Mouse (Mus musculus) mature B cell (primary cell): ENCODE data around the gene Sec16a.
"Not testable (repeated sequence)": the region's sequence is repeated elsewhere in the genome, so short reads cannot be mapped to it uniquely, and the experiment has no call there.

Experiments
- in situ Hi-C: fragments of 300-500 bp; cut with MboI; formaldehyde crosslinking; loops from 2 replicates; pipeline ENCODE4 v1.14.3; 2019

The Sec16a gene

GRCm38 (mm10) chr2:26391617-26392016, 53.4 kb downstream of the Sec16a start:
- in situ Hi-C loops = no loop called here

DNA sequence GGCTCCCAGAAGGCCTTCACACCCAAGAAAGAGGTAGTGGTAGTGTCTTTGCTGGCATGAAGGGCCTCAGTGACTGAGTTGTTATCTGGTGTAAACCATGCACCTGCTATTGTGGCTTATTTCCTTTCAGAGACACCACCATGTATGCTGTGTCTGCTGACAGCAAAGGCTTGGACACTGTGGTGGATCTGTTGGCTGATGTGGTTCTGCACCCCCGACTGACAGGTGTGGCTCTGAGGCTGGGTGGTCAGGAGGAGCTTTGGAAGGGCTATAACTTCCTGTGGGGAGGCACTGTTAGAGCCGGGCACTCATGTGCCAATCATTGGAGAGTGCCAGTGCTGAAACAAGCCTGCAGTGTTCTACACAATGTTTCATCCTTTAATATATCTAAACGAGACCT, 54.1 kb downstream of the Sec16a start:
- in situ Hi-C loops = no loop called here

DNA sequence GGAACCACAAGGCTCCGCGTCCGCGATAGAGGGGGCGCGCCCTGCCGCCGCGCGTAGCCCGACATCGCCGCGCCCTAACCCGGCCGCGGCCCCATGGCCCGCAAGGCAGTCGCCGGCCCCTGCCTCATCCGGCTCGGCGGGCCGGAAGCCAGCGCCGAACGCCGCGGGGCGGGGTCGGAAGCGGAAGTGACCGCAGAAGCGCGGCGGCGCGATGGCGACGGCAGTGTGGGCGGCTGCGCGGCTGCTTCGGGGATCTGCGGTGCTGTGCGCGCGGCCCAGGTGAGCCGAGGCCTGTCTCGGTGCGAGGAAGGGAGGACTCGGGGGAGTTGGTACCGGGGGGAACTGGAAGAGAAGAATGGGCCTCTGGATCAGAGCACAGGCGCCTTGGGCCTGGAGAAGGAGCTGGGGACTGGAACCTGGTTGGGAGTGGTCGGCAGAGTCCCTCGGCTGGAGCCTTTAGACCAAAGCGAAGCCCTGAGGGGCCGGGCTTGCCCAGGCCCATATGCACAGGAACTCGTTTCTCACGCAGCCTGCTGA, 55.8 kb downstream of the Sec16a start, which contains the start of the genes Entr1 and Pmpca:
Entr1 (minus strand) TSS at position 163 of the 537 bp plus-strand sequence.
Pmpca (plus strand) TSS at position 186 of the 537 bp plus-strand sequence.
- in situ Hi-C loops = no loop called here

DNA sequence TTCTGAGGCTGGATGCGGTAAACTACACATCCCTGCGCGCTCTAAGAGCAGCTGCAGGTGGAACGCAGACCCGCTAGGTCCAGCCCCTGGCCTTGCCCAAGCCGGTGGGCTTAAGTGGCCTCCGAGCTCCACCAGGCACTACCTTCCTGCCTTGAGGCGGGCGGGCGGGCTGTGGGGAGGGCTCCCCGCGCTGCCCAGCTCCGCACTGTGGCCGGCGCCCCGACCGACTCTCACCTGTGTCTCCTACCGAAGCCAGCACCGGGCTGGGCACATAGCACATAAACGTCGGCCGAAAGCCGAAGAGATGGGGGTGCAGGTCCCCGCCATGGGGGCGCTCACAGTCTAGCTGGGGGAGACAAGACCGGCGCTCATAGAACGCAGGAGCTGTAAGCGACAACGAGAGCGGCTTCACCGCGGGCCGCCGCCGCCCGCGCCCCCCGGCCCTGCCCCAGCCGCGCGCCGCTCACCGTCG, 56.3 kb downstream of the Sec16a start:
- in situ Hi-C loops = no loop called here

DNA sequence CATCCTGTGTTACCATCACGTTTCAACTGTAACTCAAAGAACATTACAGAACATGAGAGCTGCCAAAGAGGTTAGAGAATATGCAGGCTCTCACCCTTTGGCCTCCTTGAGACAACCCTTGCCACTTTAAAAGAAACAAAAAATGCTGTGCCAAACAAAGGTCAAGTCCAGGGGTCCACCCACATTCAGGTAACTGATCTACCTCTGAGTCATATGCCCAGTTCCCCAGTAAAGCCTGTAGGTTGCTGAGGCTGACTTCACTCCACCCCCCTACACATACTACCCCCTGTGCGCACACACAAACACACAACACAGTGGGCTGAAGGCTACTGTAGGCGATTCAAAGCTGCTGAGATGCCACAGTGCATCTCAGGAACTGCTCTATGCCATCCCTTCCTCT, 57.3 kb downstream of the Sec16a start:
- in situ Hi-C loops = no loop called here

- in situ Hi-C loops = not testable (repeated sequence)
Measured at GRCm38 (mm10) chr2:26380871-26381270, 64.1 kb downstream of the Sec16a start.

- in situ Hi-C loops = no loop called here
Measured at GRCm38 (mm10) chr2:26380131-26380771, 64.8 kb downstream of the Sec16a start, which contains the start of gene Snapc4. Gene Snapc4, minus strand, starts transcription at chr2:26380653.

DNA sequence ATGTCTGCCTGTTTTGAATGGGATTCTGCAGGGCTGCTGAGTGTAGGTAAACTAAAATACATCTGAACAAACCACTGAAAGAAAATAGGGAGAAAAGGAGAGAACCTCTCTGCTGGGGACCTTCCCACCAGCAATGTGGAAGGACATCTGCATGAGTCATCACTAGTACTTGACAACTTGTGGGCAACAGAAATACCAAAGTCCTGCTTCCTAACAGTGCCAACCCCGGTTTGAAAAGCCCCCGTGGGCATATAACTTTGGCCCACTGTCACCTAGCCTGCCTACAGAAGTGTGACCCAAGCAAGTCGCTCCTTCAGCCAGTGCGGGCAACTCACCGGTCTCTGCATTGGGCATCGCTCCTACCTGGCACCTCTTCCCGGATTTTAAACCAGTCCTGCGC, 72.6 kb downstream of the Sec16a start:
- in situ Hi-C loops = no loop called here

GRCm38 (mm10) chr2:26368572-26368971, 76.4 kb downstream of the Sec16a start:
- in situ Hi-C loops = no loop called here

GRCm38 (mm10) chr2:26367911-26368310, 77.1 kb downstream of the Sec16a start:
- in situ Hi-C loops = no loop called here

GRCm38 (mm10) chr2:26364738-26365465, 80.1 kb downstream of the Sec16a start:
- in situ Hi-C loops = no loop called here

DNA sequence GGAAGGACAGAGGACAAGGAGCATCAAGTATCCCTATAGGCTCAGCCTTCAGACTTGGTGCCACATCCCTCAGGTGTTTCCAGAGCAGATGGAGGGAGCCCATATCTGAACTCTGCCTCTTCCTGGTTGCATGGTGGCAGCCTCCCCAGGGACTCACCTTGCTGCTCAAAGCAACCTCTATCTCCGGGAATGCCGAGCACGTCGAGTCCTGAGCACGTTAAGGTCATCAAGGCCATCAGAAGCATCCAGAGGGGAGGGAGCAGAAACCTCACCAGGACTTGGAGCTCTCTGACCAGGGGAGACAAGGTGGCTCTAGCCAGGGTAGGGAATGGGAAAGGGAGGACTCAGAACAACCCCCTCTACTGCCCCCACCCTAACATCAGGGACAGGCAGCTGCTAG, 81.5 kb downstream of the Sec16a start:
- in situ Hi-C loops = no loop called here

DNA sequence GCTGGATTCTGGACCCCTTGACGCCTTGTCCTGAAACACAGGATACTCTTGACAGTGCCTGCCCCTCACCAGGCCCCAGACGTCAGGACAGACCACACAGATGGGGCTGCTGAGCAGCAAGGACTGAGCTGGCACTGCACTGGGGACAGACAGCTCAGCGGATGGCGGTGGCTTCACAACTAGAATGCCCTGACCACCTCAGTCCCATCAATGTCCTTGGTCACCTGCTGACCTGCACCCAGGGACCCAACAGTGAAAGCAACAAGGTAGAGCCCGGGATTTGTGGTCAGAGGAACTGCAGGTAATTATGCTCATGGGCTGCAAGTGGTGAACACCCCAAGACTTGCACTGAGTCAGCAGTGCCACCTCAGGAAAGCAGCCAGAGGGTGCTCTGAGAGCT, 82.0 kb downstream of the Sec16a start:
- in situ Hi-C loops = no loop called here

DNA sequence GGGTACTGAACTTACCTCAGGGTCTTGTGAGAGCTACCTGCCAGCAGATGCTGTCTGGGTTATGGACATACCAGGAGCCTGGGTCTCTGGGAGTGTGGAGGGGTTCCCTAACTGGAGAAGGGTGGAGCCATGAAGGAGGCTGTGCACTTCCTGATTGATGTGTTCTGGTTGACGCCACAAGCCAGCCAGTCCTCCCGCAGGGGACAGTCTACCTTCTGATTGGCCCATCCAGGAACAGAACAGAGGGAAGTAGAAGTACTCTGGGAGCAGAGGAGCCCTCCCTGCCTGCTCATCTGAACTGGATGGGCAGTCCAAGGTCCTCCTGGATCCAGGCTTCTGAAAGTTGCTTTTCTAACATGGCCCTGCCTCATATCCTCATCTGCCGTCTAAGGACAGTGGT, 84.2 kb downstream of the Sec16a start, which contains the start of gene Card9:
Card9 (minus strand) TSS at position 147 of the 400 bp plus-strand sequence.
- in situ Hi-C loops = no loop called here

DNA sequence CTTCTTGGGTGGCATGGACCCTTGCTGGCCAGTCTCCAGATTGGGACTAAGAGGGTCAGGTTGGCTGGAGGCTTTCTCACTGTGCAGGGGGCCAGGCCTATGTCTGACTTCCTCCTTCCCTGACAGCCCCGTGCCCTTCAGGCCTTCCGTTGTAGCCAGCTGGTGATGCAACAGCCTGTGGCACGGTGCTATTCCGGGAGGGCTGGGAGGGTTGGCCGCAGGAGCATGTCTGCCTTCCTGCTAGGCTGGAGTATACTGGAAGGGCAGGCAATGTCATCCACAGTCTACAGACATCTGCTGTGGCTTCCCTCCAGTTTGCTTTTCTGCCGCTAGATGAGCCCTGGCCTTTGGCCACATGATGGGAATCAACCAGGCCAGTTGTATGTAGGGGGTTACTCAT, 85.0 kb downstream of the Sec16a start:
- in situ Hi-C loops = no loop called here
